Mouse (Mus musculus) NIH3T3 (cell line): ENCODE measurements at regions not wholly inside any gene's neighbourhood (a gene's known extent, or its start where the extent isn't known, plus 50 kb on each side); places are given as distances from the start of the nearest gene placed in this dataset.

Experiments
- DNase-seq: peaks from one replicate; pipeline ENCODE4 v3.0.0-alpha.2; 2012; ENCODE audit warnings: low read depth

GRCm38 (mm10) chr3:118248768-118249167 lies 313.2 kb upstream of the Dpyd start:
- no peak for DNase-seq

GRCm38 (mm10) chr3:118275917-118276316 lies 286.0 kb upstream of the Dpyd start:
- DNase-seq = peak; percentile 9

DNA sequence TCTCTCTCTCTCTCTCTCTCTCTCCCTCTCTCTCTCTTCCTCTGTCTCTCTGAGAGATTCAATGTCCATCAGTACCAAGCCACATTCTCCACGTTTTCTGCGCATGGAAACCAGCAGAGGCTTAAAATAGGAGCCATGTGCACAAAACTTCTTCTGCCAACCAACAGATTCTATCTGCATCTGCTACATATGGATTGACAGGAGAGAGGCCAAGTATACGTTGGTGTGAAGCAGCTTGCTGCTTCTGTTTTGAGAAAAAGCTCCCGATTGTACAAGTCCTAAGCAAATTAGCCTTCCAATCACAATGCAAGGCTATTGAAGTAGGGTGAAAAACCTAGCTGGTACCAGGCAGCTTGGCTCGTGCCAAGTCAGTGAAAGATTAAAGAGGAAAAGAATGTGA lies 283.7 kb upstream of the Dpyd start:
- DNase-seq = no peak

- DNase-seq = peak; percentile 17
Observed at GRCm38 (mm10) chr3:118286946-118287345, 275.0 kb upstream of the Dpyd start.

- no peak for DNase-seq
Observed at GRCm38 (mm10) chr3:118325111-118325510, 236.8 kb upstream of the Dpyd start.

DNA sequence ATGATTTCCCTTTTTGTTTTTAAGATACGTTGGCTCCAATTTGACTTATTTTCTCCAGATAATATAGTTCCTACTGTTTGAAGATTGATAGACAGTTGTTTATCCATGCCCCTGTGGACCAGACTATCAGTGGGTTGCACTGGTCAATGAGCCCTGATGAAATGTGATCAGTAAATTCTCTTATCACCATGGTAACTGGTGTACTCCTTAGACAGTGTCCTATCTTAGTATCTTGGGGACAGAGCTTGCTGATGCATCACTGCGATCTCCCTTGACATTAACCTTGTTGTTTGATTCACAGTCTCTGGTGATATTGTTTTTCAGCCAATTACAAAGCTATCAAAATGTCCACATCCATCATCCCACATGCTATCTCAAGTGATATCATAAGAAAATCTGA lies 233.7 kb upstream of the Dpyd start:
- DNase-seq = no peak

- DNase-seq = no peak
Observed at GRCm38 (mm10) chr3:118329132-118329674, 232.7 kb upstream of the Dpyd start.

GRCm38 (mm10) chr3:118331559-118331958 lies 230.4 kb upstream of the Dpyd start:
- peak; percentile 57 for DNase-seq

DNA sequence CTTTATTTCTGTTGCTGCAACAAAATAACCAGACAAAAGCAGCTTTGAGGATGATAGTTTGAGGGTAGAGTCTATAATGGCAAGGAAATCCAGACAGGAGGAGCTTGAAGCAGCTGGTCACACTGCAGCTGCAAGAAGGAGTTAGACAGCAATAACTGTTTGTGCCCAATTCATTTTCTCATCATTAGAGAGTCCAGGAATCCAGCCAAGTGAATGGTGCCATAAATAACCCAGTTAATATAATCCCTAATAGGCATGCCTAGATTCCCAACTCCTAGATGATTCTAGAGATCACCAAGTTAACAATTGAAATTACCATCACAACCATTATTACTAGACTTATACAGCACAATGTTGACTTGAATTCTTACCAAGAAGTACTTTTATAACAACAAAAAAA lies 223.2 kb upstream of the Dpyd start:
- DNase-seq = no peak

DNA sequence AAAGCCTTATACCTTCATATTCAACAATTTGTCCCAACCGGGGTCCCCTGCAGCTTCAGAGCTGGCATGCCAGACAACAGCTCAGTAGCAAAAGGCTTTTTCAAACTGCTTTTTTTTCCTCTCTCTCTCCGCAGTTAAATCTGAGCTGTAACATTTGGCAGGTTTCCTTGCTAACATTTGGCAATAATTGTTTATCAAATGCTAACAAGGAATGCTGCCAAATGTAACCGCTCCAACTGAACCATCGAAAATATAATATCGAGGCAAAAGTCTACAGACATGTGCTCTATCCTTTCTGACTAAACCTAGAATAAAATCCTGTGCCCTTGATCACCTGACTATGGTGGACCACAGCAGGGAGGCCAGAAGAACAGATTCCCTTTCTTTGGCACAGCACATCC lies 200.2 kb upstream of the Dpyd start:
- peak; percentile 60 for DNase-seq
